Mouse (Mus musculus): ENCODE data around the gene Crybg1.
"Not testable (repeated sequence)": the region's sequence is repeated elsewhere in the genome, so short reads cannot be mapped to it uniquely, and the experiment has no call there.

Crybg1 gene

GRCm38 (mm10) chr10:43953942-43954341 lies 194.7 kb downstream of the Crybg1 start:
- DNase-seq, result peak; percentile 32

GRCm38 (mm10) chr10:43945435-43945834 lies 203.2 kb downstream of the Crybg1 start:
- no peak for DNase-seq

- no peak for DNase-seq
Observed at GRCm38 (mm10) chr10:43943736-43944135, 204.9 kb downstream of the Crybg1 start.

- DNase-seq, result no peak
Observed at GRCm38 (mm10) chr10:43939136-43939662, 209.5 kb downstream of the Crybg1 start.

GRCm38 (mm10) chr10:43928596-43928995 lies 220.1 kb downstream of the Crybg1 start:
- peak; percentile 7 for DNase-seq

GRCm38 (mm10) chr10:43927736-43928135 lies 220.9 kb downstream of the Crybg1 start:
- no peak for DNase-seq

- not testable (repeated sequence) for DNase-seq
Observed at GRCm38 (mm10) chr10:43925776-43926175, 222.9 kb downstream of the Crybg1 start.

GRCm38 (mm10) chr10:43923096-43923495 lies 225.6 kb downstream of the Crybg1 start:
- DNase-seq, result no peak

GRCm38 (mm10) chr10:43918696-43919608 lies 229.7 kb downstream of the Crybg1 start:
- DNase-seq, result peak; percentile 45

GRCm38 (mm10) chr10:43916737-43917136 lies 231.9 kb downstream of the Crybg1 start:
- no peak for DNase-seq

- no peak for DNase-seq
Observed at GRCm38 (mm10) chr10:43916181-43916580, 232.5 kb downstream of the Crybg1 start.

- DNase-seq, result no peak
Observed at GRCm38 (mm10) chr10:43912236-43912635, 236.4 kb downstream of the Crybg1 start.

- no peak for DNase-seq
Observed at GRCm38 (mm10) chr10:43910873-43911142, 237.8 kb downstream of the Crybg1 start.

- DNase-seq, result no peak
Observed at GRCm38 (mm10) chr10:43910032-43910872, 238.4 kb downstream of the Crybg1 start.

- DNase-seq, result no peak
Observed at GRCm38 (mm10) chr10:43904569-43904968, 244.1 kb downstream of the Crybg1 start.

- peak; percentile 94 for DNase-seq
Observed at GRCm38 (mm10) chr10:43901578-43902194, 247.0 kb downstream of the Crybg1 start, which contains the start of the genes Qrsl1 and Rtn4ip1. Gene Qrsl1, minus strand, starts transcription at chr10:43901745. Gene Rtn4ip1, plus strand, starts transcription at chr10:43901807.

GRCm38 (mm10) chr10:43900883-43901570 lies 247.6 kb downstream of the Crybg1 start:
- no peak for DNase-seq
